Mouse (Mus musculus) gastrocnemius, adult 8-10 months (tissue): ENCODE data around the gene Hs1bp3. TPM values are rescaled to one million over a fixed set of nuclear protein-coding genes. Genes with fewer than 3 reads are reported as not detected.
A peak's percentile ranks its signal among the peaks of the same experiment; 100 is the strongest.

Experiments
- DNase-seq, 2 experiments: peaks; one replicate each; pipeline ENCODE4 v3.0.0; 2022; ENCODE audit warnings: low spot score in 2 of 2
- total RNA-seq, 4 experiments: library from RNA; stranded (reverse); gene quantifications; 2 replicates each; pipeline ENCODE4 v1.2.4; 2022

Gene Hs1bp3
- total RNA-seq, 4 experiments from 2014 or later = 4.3 to 8.4 (median 5.4) TPM

GRCm38 (mm10) chr12:8301011-8301814 lies 12.0 kb upstream of the Hs1bp3 start:
- no peak for DNase-seq

GRCm38 (mm10) chr12:8301841-8302431 lies 11.3 kb upstream of the Hs1bp3 start, which contains the start of gene Gdf7:
Gdf7 (minus strand) TSS chr12:8301954.
- no peak for DNase-seq

- DNase-seq = no peak
These were observed 8.0 kb upstream of the Hs1bp3 start for GRCm38 (mm10) chr12:8305258-8305657.

- peak in 1 of 2 experiments; percentile 33 for DNase-seq
These were observed 6.8 kb upstream of the Hs1bp3 start for GRCm38 (mm10) chr12:8306432-8306831.

GRCm38 (mm10) chr12:8306910-8307309 lies 6.3 kb upstream of the Hs1bp3 start:
- DNase-seq = no peak

GRCm38 (mm10) chr12:8310992-8311391 lies 2.2 kb upstream of the Hs1bp3 start:
- no peak for DNase-seq

GRCm38 (mm10) chr12:8312266-8312665 lies 966 bp upstream of the Hs1bp3 start:
- DNase-seq = no peak

GRCm38 (mm10) chr12:8313773-8314172 lies 541 bp downstream of the Hs1bp3 start:
- DNase-seq = no peak

GRCm38 (mm10) chr12:8316541-8316940 lies 3.3 kb downstream of the Hs1bp3 start:
- no peak for DNase-seq

- DNase-seq = peak; percentile 64 to 69
These were observed 7.0 kb downstream of the Hs1bp3 start for GRCm38 (mm10) chr12:8320084-8320713.

- DNase-seq = no peak
These were observed 8.3 kb downstream of the Hs1bp3 start for GRCm38 (mm10) chr12:8321506-8321905.

GRCm38 (mm10) chr12:8324086-8324485 lies 10.9 kb downstream of the Hs1bp3 start:
- no peak for DNase-seq

- no peak for DNase-seq
These were observed 12.2 kb downstream of the Hs1bp3 start for GRCm38 (mm10) chr12:8325245-8325942.

GRCm38 (mm10) chr12:8325943-8326522 lies 12.8 kb downstream of the Hs1bp3 start:
- DNase-seq = no peak

- DNase-seq = peak; percentile 86 to 89
These were observed 13.8 kb downstream of the Hs1bp3 start for GRCm38 (mm10) chr12:8326825-8327674.

GRCm38 (mm10) chr12:8327675-8328053 lies 14.4 kb downstream of the Hs1bp3 start:
- no peak for DNase-seq

- DNase-seq = no peak
These were observed 16.0 kb downstream of the Hs1bp3 start for GRCm38 (mm10) chr12:8329236-8329635.

GRCm38 (mm10) chr12:8331489-8332173 lies 18.4 kb downstream of the Hs1bp3 start:
- peak; percentile 41 to 63 for DNase-seq

GRCm38 (mm10) chr12:8332174-8332542 lies 18.9 kb downstream of the Hs1bp3 start:
- no peak for DNase-seq

- no peak for DNase-seq
These were observed 20.4 kb downstream of the Hs1bp3 start for GRCm38 (mm10) chr12:8333617-8334016.
